Comparison of ENCODE assay signal across 23 mouse cellular contexts in genomic region chr5:25536921-25537409, GRCm38 (mm10). TPM values are rescaled to one million over a fixed set of nuclear protein-coding genes. Genes with fewer than 3 reads are reported as not detected.
A peak's percentile ranks its signal among the peaks of the same experiment; 100 is the strongest.
DNase-seq lines count a peak whose midpoint lies in the region; ATAC-seq and TF ChIP-seq lines count a peak whose summit lies in the region.
"Had no signal": no experiment of that assay in that cellular context is flagged by ENCODE, and none has a peak within 500 bp of the region (broad histone marks: within the 10 kb centered on the region; RNA-seq: fewer than 3 reads in every experiment).

No protein-coding gene starts in this region.

- peak; percentile 68 for DNase-seq in retina, adult 2 months (ENCODE audit: low read depth, low spot score)
- no peak for DNase-seq in retina, embryonic 14.5 days (ENCODE audit: low spot score)
- peak; percentile 84 for DNase-seq in ZHBTc4 (ENCODE audit: low read depth, low spot score)
- peak; percentile 70 for DNase-seq in stomach, postnatal 0 days (ENCODE audit: low spot score)
- no peak for DNase-seq in kidney, postnatal 10 days
- no peak for DNase-seq in left cerebral cortex, postnatal 4 days
- no peak for DNase-seq in ovary, postnatal 36 days (ENCODE audit: low spot score)
- DNase-seq: cerebellum, adult 8-10 months; gastrocnemius, adult 2 months; lung, postnatal 14 days; retina, postnatal 1 day; thymus, postnatal 25 days had no signal

- peak; percentile 41; the same call in 1 of the 2 replicates for ATAC-seq in liver, embryonic 12.5 days
- ATAC-seq in stomach, postnatal 0 days (ENCODE audit: low FRiP score, low TSS enrichment): peak; percentile 92
- ATAC-seq: Patski had no signal

- TF ChIP-seq CTCF in stomach, postnatal 0 days (IDR thresholded peaks at IDR 0.05; ENCODE audit: low read depth): no peak

- no peaks in the 10 kb centered on the region for H3K9me3 ChIP-seq in liver, embryonic 12.5 days (replicated peaks)
- 0 out of 2 replicates have a peak, but pooled peaks cover 2% of the 10 kb centered on the region for H3K9me3 ChIP-seq in stomach, postnatal 0 days (ENCODE audit: control insufficient read depth, low read length)
- H3K9me3 ChIP-seq: hindbrain, embryonic 10.5 days had no signal

- WGBS in liver, embryonic 12.5 days (ENCODE audit: insufficient replicate concordance): 32% methylated on average over 6 of the region's 6 CpGs
- WGBS in stomach, postnatal 0 days: 34% methylated on average over 6 of the region's 6 CpGs

- intact Hi-C loops in left cerebral cortex, postnatal 4 days (cut with DNase I): no loop called here

- peaks cover 27% of the 10 kb centered on the region for H3K4me1 ChIP-seq in liver, embryonic 12.5 days
- no peaks in the 10 kb centered on the region for H3K4me1 ChIP-seq in stomach, postnatal 0 days (replicated peaks; ENCODE audit: control insufficient read depth, insufficient read depth)

- no peak overlapping the region for H3K4me2 ChIP-seq in liver, embryonic 12.5 days
- H3K4me2 ChIP-seq in stomach, postnatal 0 days (replicated peaks; ENCODE audit: low read depth): peak overlapping the region; percentile 21; the same call in 1 of the 2 replicates
- H3K4me2 ChIP-seq: embryonic facial prominence, embryonic 13.5 days; heart, embryonic 15.5 days had no signal

- H3K36me3 ChIP-seq in liver, embryonic 12.5 days: no peaks in the 10 kb centered on the region
- H3K36me3 ChIP-seq in stomach, postnatal 0 days (ENCODE audit: control insufficient read depth, insufficient read depth, low read length): no peaks in the 10 kb centered on the region
- H3K36me3 ChIP-seq: embryonic facial prominence, embryonic 13.5 days; heart, embryonic 15.5 days; hindbrain, embryonic 10.5 days had no signal

- no peaks in the 10 kb centered on the region for H3K27me3 ChIP-seq in liver, embryonic 12.5 days (replicated peaks)
- H3K27me3 ChIP-seq in stomach, postnatal 0 days (ENCODE audit: control insufficient read depth, insufficient read depth, low read length): no peaks in the 10 kb centered on the region
- H3K27me3 ChIP-seq: embryonic facial prominence, embryonic 13.5 days; heart, embryonic 15.5 days; Patski had no signal

- H3K27ac ChIP-seq in liver, embryonic 12.5 days: no peak overlapping the region
- H3K27ac ChIP-seq in stomach, postnatal 0 days (replicated peaks): peak overlapping the region; percentile 86
- H3K27ac ChIP-seq: embryonic facial prominence, embryonic 13.5 days; gastrocnemius, adult 2 months; heart, embryonic 15.5 days; hindbrain, embryonic 10.5 days; liver, embryonic 14.5 days had no signal

- H3K9ac ChIP-seq in liver, embryonic 12.5 days: no peak overlapping the region
- no peak overlapping the region for H3K9ac ChIP-seq in stomach, postnatal 0 days (ENCODE audit: low read length)
- H3K9ac ChIP-seq: embryonic facial prominence, embryonic 13.5 days; heart, embryonic 15.5 days; liver, embryonic 14.5 days had no signal

- no peak overlapping the region for H3K4me3 ChIP-seq in liver, embryonic 12.5 days
- no peak overlapping the region for H3K4me3 ChIP-seq in stomach, postnatal 0 days (ENCODE audit: low read depth, low read length)
- H3K4me3 ChIP-seq: embryonic facial prominence, embryonic 13.5 days; gastrocnemius, adult 2 months; heart, embryonic 15.5 days; hindbrain, embryonic 10.5 days had no signal

- TF ChIP-seq EP300 in stomach, postnatal 0 days (optimal IDR thresholded peaks at IDR 0.05): no peak

RNA-seq across cellular contexts. Expression of gene Cct8l1, which starts 21.1 kb away (rescaled TPM):
- 0.06 TPM in 1 of 2 replicates, not detected in the other for polyA plus RNA-seq in liver, embryonic 12.5 days (2016; fragmentation: Nextera tagmentation; extraction: Ambion mirVana)
- 0.05 and 0.06 TPM in 2 replicates for polyA plus RNA-seq in stomach, postnatal 0 days (2015; fragmentation: Nextera tagmentation; extraction: Ambion mirVana)
- not detected for total RNA-seq in left cerebral cortex, postnatal 4 days (2021)
- total RNA-seq: granulocyte monocyte progenitor cell, adult 5-6 weeks; layer of hippocampus, postnatal 14 days had no signal
- polyA plus RNA-seq: embryonic facial prominence, embryonic 13.5 days; heart, embryonic 15.5 days; hindbrain, embryonic 10.5 days; kidney, embryonic 14.5 days; large intestine, adult 2 months; liver, embryonic 14.5 days; neural tube, embryonic 11.5 days; Patski had no signal

RNA-seq across cellular contexts. Expression of gene Kmt2c, which starts 38.4 kb away (rescaled TPM):
- polyA plus RNA-seq in liver, embryonic 12.5 days (2016; fragmentation: Nextera tagmentation; extraction: Ambion mirVana): 11.6 and 11.9 TPM in 2 replicates
- 7.6 and 8.3 TPM in 2 replicates for polyA plus RNA-seq in stomach, postnatal 0 days (2015; fragmentation: Nextera tagmentation; extraction: Ambion mirVana)
- 100 to 1,000 TPM in 1 of 2 experiments, 10 to 100 TPM in 1; 89.2 to 101 TPM for total RNA-seq in left cerebral cortex, postnatal 4 days (2021)

Comparison
In these comparisons a context has a peak if more than half of its experiments do, and no peak if none do; other contexts are left out.
1. DNase-seq: peak in retina, adult 2 months (single experiment), ZHBTc4 (single experiment) and stomach, postnatal 0 days (single experiment); none in retina, embryonic 14.5 days (single experiment), kidney, postnatal 10 days (single experiment), left cerebral cortex, postnatal 4 days (single experiment) and ovary, postnatal 36 days (single experiment).